Mouse (Mus musculus) testis, adult 2 months (tissue): Measurements from ENCODE around the gene Galns.

Source experiments
- CTCF ChIP-seq: fragments of 200-500 bp; IDR thresholded peaks from 2 replicates; pipeline ENCODE4 v1.5.1; 2012; ENCODE audit warnings: low read depth, mild to moderate bottlenecking, inconsistent platforms, low read length, moderate library complexity; ENCODE audit not compliant: control insufficient read depth, insufficient read depth, insufficient replicate concordance
- POLR2A ChIP-seq: fragments of 200-500 bp; IDR thresholded peaks from 2 replicates; pipeline ENCODE4 v1.6.1; 2012; ENCODE audit warnings: low read depth, mild to moderate bottlenecking, inconsistent platforms, low read length, moderate library complexity; ENCODE audit not compliant: control insufficient read depth

DNA sequence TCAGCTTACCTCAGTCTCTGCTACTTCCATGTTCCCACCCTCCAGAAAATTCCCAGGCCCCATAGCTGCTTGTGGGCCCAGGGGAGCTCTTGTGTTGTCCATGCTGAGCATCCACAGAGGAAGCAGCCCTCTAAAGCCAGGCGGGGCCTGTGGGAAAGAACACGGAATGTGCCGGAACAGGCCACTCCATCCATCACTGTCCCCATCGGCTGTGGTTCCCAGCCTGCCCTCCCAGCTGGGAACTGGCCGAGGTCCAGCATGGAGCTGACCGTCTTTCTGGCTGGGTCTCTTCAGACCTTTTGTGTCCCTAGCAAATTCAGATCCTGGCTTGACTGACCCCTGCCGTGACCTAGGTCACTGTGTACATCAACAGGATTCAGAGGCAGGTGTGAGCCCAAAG, 43.5 kb upstream of the Galns start:
- TF ChIP-seq POLR2A = no peak
- TF ChIP-seq CTCF = no peak
